Mouse (Mus musculus): ENCODE results near the gene D6Wsu163e. TPM values are rescaled to one million over a fixed set of nuclear protein-coding genes. Genes with fewer than 3 reads are reported as not detected.

The D6Wsu163e gene
- polyA plus RNA-seq, 1 experiment = 3.5 TPM

DNA sequence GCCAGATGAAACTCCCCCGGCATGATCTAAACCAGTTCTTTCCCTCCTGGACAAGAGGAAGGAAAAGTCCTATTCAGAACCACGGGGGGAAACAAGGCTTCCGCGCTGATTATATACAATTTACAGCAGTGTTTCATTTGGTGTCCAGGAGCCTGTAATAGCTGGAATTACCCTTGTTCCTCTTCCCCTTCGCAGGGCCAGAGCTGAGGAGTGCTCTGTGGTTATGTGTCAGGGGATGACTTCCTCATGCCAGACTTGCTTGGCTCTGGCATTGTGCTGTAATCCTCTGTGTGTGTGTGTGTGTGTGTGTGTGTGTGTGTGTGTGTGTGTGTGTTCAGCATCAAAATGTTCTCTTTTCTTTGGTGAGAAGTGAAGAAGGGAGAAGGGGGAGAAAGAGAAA is 56.6 kb downstream of the D6Wsu163e start:
- DNase-seq (ENCODE audit: low read depth, low spot score) = no peak
- WGBS = 62% methylated on average over 5 of the region's 5 CpGs

DNA sequence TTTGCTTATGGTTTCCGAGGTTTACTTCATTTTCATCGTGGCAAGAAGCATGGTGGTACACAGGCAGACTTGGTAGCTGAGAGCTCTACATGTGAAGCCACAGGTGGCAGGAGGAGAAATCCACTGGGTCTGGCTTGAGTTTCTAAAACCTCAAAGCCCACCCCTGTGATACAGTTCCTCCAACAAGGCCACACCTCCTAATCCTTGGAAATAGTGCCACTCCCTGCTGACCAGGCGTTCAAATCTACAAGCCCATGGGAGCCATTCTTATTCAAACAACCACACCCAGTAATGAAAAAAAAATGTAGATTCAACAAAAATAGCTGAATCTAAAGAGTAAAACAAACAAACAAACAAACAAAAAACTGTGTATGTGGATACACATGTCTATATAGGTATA is 65.9 kb downstream of the D6Wsu163e start:
- 67% methylated on average over 3 of the region's 3 CpGs for WGBS
- no peak for DNase-seq (ENCODE audit: low read depth, low spot score)

DNA sequence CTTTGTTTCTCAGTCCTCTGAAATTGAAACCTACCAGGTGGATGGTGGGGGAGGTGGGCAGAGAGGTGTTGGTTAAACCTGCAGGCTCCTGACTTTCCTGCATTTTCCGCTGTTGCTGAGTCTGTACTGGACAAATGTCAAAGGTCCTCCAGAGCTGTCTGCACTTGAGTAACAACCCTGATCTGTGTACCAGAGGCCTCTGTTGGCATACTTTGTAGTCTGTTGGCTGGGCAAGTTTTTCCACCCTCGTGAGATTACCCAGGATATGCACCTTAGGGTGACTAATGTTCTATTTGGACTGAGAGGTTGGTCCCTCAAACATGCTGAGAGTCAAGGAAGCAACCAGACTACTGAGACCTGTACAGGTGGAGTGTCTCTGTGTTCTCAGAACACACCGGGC is 66.8 kb downstream of the D6Wsu163e start:
- DNase-seq (ENCODE audit: low read depth, low spot score) = no peak
- WGBS = 69% methylated on average over 3 of the region's 3 CpGs

DNA sequence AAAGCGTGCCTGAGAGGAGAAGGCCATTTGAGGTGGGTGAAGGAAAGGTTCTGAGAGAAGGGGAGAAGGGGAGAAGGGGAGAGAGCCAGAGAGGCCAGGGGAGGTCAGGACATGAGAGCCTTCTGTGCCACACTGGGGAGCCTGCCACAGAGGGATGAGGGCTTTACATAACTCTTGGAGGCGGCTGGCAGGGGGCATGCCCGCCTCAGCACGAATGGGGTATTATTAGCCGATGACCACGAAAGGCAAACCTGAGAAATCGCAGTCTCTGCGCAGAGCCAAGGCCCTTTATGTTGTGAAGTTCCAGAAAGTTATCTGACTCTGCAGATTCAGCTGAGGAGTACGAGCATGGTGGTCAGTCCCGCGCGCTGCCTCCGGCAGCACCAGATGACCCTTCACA is 70.3 kb downstream of the D6Wsu163e start:
- no peak for DNase-seq (ENCODE audit: low read depth, low spot score)
- WGBS = 92% methylated on average over 13 of the region's 13 CpGs

DNA sequence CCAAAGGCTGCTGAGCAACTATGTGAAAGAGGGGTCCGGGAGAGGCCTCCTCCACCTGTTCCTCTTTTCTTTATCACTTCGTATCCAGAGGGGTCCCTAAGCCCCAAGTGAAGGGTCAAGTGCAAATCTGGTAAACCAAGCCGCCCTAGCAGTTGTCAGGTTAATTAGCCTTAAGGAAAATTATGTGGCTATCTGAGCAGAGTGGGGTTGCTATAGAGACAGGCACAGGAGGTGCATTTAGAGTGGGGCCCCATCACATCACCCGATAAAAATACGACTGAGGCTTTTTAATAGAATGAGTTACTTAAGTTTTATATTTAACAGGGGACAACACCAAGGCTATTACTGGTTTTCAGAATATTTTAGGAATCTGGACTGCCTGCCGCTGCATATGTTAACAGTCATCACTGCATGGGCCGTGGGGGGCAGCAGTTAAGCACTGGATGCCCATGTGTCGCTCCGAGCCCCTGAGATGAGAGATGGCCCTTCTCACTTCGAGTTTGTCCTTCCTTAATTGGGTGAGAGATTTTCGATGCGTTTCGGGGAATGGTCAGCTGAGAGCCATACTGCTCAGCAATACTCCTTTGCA is 72.3 kb downstream of the D6Wsu163e start:
- WGBS = 82% methylated on average over 13 of the region's 13 CpGs
- DNase-seq (ENCODE audit: low read depth, low spot score) = no peak

DNA sequence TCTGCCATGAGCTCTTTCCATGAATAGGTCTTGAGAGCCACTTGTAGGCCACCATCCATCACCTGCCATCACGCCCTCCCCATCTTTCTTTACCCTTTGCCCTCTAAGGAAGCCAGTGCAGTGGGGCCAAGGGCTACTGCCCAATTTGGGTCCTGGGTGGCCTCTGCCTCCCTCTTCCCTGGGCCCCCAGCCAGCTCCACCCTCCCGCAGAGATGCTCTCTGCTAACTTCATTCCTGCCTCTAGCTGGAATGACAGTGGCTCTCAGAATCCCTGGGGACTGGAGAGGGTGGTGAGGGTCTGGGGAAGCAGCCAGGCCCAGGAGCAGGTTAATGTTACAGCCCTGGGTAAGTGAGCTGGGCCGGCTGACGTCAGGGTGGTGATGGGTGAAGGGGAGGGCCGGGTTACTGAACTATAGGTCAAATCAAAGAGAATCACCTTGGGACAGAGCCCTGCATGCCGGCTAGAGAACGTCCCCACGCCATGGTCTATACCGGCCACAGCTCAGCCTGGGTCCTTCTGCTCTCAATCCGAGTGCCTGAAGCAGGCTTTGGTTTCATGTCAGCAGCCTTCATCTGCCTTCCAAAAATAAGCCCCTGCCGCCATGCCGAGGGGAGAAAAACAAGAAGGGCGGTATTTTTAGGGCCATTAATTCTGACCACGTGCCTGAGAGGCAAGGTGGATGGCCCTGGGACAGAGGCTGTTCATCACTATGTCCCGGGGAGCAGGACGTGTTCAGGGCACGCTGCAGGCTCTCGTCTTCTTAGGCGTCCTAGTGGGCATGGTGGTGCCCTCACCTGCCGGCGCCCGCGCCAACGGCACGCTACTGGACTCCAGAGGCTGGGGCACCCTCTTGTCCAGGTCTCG is 75.4 kb downstream of the D6Wsu163e start, which contains the start of gene Fgf6:
TSS of gene Fgf6 (plus strand) at position 681 of the 865 bp plus-strand sequence.
- WGBS = 74% methylated on average over 26 of the region's 26 CpGs
- no peak for DNase-seq (ENCODE audit: low read depth, low spot score)

DNA sequence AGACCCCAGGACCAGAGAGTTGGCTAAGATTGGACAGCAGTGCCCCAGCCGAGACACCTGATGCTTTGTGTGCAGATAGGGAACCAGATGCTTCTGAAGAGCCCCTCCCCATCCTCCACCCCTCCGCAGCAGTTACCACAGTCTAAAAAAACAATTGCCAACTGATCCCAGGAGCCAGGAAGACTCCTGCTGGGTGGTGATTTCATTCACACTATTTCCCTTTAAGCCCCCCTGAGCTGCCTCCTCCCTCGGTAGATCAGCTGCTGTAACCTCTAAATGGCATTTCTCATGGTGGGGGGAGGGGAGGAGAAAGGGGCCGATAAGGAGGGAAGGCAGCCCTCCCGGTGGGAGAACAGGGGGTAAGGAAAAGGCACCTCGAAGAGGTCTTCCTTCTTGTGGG is 79.5 kb downstream of the D6Wsu163e start:
- 8% methylated on average over 6 of the region's 6 CpGs for WGBS
- no peak for DNase-seq (ENCODE audit: low read depth, low spot score)

DNA sequence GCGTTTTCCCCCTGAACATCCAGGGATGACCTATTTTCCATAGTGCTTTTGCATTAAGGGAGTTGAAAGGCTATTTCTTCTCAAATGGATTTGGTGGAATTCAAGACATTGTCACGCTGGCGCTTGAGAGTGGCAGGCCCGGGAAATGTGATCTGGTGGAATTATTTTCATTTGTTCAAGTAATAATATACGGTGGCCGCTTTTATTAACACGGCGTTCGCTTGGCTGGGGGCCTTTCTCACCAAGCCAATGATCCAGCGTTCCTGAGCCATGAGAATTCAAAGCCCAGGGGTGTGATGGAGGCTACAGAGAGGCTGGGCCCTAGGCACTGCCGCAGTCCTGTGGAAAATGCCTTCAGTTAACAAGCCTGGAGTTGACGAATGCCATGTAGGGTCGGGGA is 80.7 kb downstream of the D6Wsu163e start:
- WGBS = 24% methylated on average over 13 of the region's 13 CpGs

DNA sequence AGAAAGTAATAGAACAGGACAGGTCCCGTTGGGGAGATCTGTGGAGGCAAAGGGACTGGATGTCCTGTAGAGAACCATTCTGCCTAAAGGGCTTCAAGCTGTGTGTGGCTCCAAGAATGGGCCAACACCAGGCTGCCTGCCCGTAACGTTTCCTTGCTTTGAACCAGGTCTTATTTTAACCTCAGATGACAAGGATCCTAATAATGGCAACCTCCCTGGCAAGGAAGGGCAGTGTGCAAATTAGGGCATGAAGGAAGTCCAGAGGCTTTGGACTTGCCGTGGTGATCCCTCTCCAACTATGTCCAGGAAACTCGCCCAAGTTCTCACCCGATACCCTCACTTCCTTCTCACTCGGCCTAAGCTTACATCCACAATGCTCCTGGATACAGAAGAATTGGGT is 85.1 kb downstream of the D6Wsu163e start:
- WGBS = 71% methylated on average over 7 of the region's 7 CpGs
- no peak for DNase-seq (ENCODE audit: low read depth, low spot score)

More for the DNA sequence above, 80.7 kb downstream of the D6Wsu163e start:
- DNase-seq (ENCODE audit: low read depth, low spot score) = no peak

Other genes starting within 250 kb of the D6Wsu163e start
- 0.41 and 0.47 TPM in 2 replicates for gene Kcna6, start 199.3 kb upstream of the D6Wsu163e start, polyA plus RNA-seq (2012; rRNA removed)
- 134 and 145 TPM in 2 replicates for gene Ndufa9, start 90.8 kb upstream of the D6Wsu163e start, polyA plus RNA-seq (2012; rRNA removed)
- gene Akap3, start 86.9 kb upstream of the D6Wsu163e start, polyA plus RNA-seq (2012; rRNA removed) = 0.07 TPM in 1 of 2 replicates, not detected in the other
- 0.04 and 0.16 TPM in 2 replicates for gene Dyrk4, start 18.1 kb upstream of the D6Wsu163e start, polyA plus RNA-seq (2012; rRNA removed)
- gene Rad51ap1, start 375 bp upstream of the D6Wsu163e start, polyA plus RNA-seq (2012; rRNA removed) = 6.3 and 7.4 TPM in 2 replicates
- gene Fgf6, start 75.6 kb downstream of the D6Wsu163e start, polyA plus RNA-seq (2012; rRNA removed) = not detected in 2 replicates
- not detected in 2 replicates for gene Fgf23, start 132.9 kb downstream of the D6Wsu163e start, polyA plus RNA-seq (2012; rRNA removed)
- gene Tigar, start 169.6 kb downstream of the D6Wsu163e start, polyA plus RNA-seq (2012; rRNA removed) = 5.0 and 5.1 TPM in 2 replicates
- 48.1 and 106 TPM in 2 replicates for gene Ccnd2, start 212.2 kb downstream of the D6Wsu163e start, polyA plus RNA-seq (2012; rRNA removed)

Measured in large intestine, adult 2 months (tissue).